Mouse (Mus musculus): ENCODE data around the gene Sdhb.

Gene Sdhb

GRCm38 (mm10) chr4:141014114-141014513 is 53.1 kb downstream of the Sdhb start:
- no peak for DNase-seq (ENCODE audit: low spot score in 2 of 2)

DNA sequence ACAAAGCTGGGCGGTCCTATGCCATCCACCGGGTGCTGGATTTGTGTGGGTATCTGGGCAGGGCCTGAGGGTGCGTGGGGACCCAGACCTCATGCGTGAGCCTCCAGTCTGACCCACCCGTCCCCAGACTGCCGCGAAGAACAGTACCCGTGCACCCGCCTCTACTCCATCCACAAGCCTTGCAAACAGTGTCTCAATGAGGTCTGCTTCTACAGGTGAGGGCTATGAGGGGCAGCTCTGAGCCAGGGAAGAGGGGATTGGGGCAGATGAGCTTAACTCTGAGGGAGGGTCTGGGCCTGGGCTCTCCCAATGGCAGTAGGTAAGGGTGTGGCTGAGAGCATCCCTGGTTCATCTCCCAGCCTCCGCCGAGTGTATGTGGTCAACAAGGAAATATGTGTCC is 53.9 kb downstream of the Sdhb start:
- DNase-seq (ENCODE audit: low spot score in 2 of 2) = no peak

DNA sequence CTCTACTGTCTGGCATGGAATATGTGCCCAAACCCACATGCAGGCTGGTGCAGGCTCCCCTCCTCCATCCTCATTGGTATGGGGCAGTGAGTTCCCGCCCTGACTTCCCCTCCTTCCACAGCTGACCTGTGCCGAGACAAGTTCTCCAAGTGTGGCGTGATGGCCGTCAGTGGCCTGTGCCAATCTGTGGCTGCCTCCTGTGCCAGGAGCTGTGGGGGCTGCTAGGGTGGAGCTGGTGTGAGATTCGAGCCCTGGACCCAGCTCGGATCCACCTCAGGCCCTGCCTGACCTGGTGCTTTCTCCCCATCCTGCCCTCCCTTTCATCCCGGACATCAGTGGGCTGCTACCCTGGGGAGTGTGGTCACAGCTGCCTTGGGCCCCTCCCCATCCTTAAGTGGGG is 54.4 kb downstream of the Sdhb start:
- DNase-seq (ENCODE audit: low spot score in 2 of 2) = no peak

GRCm38 (mm10) chr4:141016311-141016710 is 55.3 kb downstream of the Sdhb start:
- no peak for DNase-seq (ENCODE audit: low spot score in 2 of 2)

- no peak for DNase-seq (ENCODE audit: low spot score in 2 of 2)
These were observed 56.8 kb downstream of the Sdhb start for GRCm38 (mm10) chr4:141017657-141018436.

DNA sequence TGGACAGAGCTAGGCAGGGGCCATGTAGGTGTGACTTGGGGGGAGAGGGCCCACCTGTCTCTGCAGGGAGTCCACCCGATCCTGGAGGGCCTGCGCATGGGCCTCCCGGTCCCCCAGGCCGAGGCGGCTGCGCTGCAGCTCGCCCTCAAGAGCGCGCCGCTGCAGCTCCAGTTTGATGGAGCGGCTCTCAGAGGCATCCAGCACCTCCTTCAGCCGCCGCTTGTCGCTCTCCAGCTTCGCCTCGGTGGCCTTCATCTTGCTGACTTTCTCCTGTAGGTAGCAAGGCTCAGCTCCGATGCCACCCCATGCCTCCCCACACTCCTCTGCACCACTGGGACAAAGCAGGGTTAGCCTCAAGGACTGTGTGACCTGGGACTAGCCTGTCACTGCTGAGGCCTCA is 59.2 kb downstream of the Sdhb start:
- no peak for DNase-seq (ENCODE audit: low spot score in 2 of 2)

GRCm38 (mm10) chr4:141020811-141021613 is 60.0 kb downstream of the Sdhb start:
- DNase-seq (ENCODE audit: low spot score in 2 of 2) = no peak

GRCm38 (mm10) chr4:141021614-141021929 is 60.6 kb downstream of the Sdhb start:
- no peak for DNase-seq (ENCODE audit: low spot score in 2 of 2)

GRCm38 (mm10) chr4:141024052-141024451 is 63.0 kb downstream of the Sdhb start:
- no peak for DNase-seq (ENCODE audit: low spot score in 2 of 2)

GRCm38 (mm10) chr4:141024992-141025391 is 64.0 kb downstream of the Sdhb start:
- no peak for DNase-seq (ENCODE audit: low spot score in 2 of 2)

Data from urinary bladder, adult 18-20 months (tissue).